Mouse (Mus musculus): ENCODE results near the gene Degs2.

DNA sequence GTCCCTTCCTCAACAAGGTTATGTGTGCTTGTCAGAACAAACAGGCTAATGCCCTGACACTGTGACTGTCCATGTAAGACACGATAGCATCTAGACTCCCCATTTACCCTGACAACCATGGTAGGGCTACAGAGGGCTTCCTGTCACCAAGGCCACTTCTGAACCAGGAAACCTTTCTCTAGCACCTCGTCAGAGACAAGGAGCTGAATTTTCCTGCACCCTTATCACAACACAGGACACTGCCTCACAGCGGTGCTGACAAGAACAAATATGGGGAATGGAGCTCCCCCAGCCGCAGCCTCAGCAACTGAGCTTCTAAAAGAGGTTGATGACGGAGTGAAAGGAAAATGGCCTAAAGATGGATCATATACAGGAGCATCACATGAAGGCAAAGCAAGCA lies 64.7 kb downstream of the Degs2 start:
- TF ChIP-seq CTCF (IDR thresholded peaks at IDR 0.05; ENCODE audit: low read depth, low read length) = no peak
- no peak for TF ChIP-seq POLR2A (IDR thresholded peaks at IDR 0.05; ENCODE audit: borderline replicate concordance, low read depth, low read length)

All from bone marrow macrophage, adult 2 months (primary cell).